Mouse (Mus musculus): ENCODE data around the gene Fbxo47. TPM values are rescaled to one million over a fixed set of nuclear protein-coding genes. Genes with fewer than 3 reads are reported as not detected.

Fbxo47 gene
- total and polyA plus RNA-seq, 3 experiments = 0.73 to 1.2 TPM; not detected in 1

DNA sequence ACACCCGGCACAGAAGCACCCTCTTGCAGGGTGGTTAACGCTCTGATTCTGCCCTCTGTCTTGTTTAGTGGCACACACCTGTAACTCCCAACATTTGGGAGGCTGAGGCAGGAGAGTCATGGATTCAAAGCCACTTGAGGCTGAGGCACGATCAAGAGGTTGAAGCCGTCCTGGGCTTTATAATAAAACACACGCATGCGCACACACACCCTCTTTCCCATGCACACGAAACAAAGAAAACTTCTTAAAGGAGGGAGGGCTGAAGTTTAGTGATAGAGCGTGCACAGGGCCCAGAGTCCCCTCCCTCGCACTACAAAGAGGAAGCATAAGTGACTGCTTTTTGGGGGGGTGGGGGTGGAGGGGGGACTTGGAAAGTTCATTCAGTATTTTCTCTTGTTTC is 58.0 kb downstream of the Fbxo47 start:
- H3K36me3 ChIP-seq (ENCODE audit: control insufficient read depth in 1 of 2, insufficient read depth in 2 of 2, low read length in 2 of 2) = peaks cover 1 to 4% of the 10 kb centered on the region in 2 experiments
- TF ChIP-seq MAX (IDR thresholded peaks at IDR 0.05; ENCODE audit: low read length) (0 out of 2 replicates have a peak, but pooled peaks have one; percentile 32), NRF1 (IDR thresholded peaks at IDR 0.05; ENCODE audit: insufficient read depth, low read depth, low read length, poor library complexity, severe bottlenecking) (peak; percentile 84), RAD21 (IDR thresholded peaks at IDR 0.05; ENCODE audit: low read depth, low read length) (no peak), CHD2 (IDR thresholded peaks at IDR 0.05; ENCODE audit: low read length) (no peak), MYB (IDR thresholded peaks at IDR 0.05; ENCODE audit: low read depth, low read length) (no peak), NELFE (IDR thresholded peaks at IDR 0.05; ENCODE audit: low read depth, low read length) (0 out of 2 replicates have a peak, but pooled peaks have one; percentile 43), MAZ (IDR thresholded peaks at IDR 0.05; ENCODE audit: low read depth, low read length) (peak; percentile 65; the same call in 1 of the 2 replicates), ZC3H11A (IDR thresholded peaks at IDR 0.05; ENCODE audit: low read depth, low read length) (peak; percentile 22; the same call in 1 of the 2 replicates)
- H3K27ac ChIP-seq (ENCODE audit: control insufficient read depth, low read depth, low read length) = peak overlapping the region; percentile 65
- H3K9me3 ChIP-seq (replicated peaks; ENCODE audit: insufficient read depth, low read length) = no peaks in the 10 kb centered on the region
- H3K9ac ChIP-seq (ENCODE audit: control insufficient read depth, low read depth, low read length, poor library complexity, severe bottlenecking) = peak overlapping the region; percentile 49
- no peaks in the 10 kb centered on the region for H3K79me2 ChIP-seq (ENCODE audit: control insufficient read depth, insufficient read depth, low read length, poor library complexity)
- peak overlapping the region; percentile 22 to 23; a peak in 3 of 4 replicates for H3K4me3 ChIP-seq (ENCODE audit: control insufficient read depth in 1 of 2, insufficient read depth in 1 of 2, low read depth in 2 of 2, low read length in 2 of 2)
- H3K27me3 ChIP-seq (ENCODE audit: control insufficient read depth in 1 of 2, insufficient read depth in 2 of 2, low read length in 2 of 2) = no peaks in the 10 kb centered on the region
- peaks cover 11 to 19% of the 10 kb centered on the region in 2 experiments for H3K4me1 ChIP-seq (ENCODE audit: control insufficient read depth in 1 of 2, insufficient read depth in 2 of 2, low read length in 2 of 2)
- DNase-seq (ENCODE audit: low read depth, low spot score) = peak; percentile 81

DNA sequence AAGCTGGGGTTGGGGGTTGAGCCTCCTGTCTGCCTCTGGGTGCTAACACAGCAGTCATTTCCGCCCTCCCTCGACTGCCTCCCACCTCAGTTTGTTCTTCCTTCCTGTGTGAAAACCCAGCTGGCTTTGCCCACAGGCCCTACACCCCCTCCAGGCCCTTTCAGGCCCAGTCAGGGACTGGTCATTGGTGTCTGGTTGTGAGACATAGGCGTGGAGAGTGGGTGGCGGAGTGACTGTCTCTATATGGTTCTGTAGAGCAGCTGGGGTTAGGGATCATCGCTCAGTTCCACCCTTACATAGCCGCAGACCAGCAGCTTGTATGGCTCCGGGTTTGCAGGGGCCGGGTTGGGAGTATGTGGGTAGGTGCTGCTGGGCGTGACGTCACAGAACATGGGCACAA is 58.7 kb downstream of the Fbxo47 start:
- no peak for DNase-seq (ENCODE audit: low read depth, low spot score)
- Histone ChIP-seq H3K4me3 (ENCODE audit: control insufficient read depth in 1 of 2, insufficient read depth in 1 of 2, low read depth in 2 of 2, low read length in 2 of 2) (no peak overlapping the region), H3K36me3 (ENCODE audit: control insufficient read depth in 1 of 2, insufficient read depth in 2 of 2, low read length in 2 of 2) (peaks cover 1 to 4% of the 10 kb centered on the region in 2 experiments), H3K9ac (ENCODE audit: control insufficient read depth, low read depth, low read length, poor library complexity, severe bottlenecking) (no peak overlapping the region), H3K27ac (ENCODE audit: control insufficient read depth, low read depth, low read length) (no peak overlapping the region), H3K4me1 (ENCODE audit: control insufficient read depth in 1 of 2, insufficient read depth in 2 of 2, low read length in 2 of 2) (peaks cover 11 to 19% of the 10 kb centered on the region in 2 experiments), H3K79me2 (ENCODE audit: control insufficient read depth, insufficient read depth, low read length, poor library complexity) (no peaks in the 10 kb centered on the region), H3K9me3 (replicated peaks; ENCODE audit: insufficient read depth, low read length) (no peaks in the 10 kb centered on the region), H3K27me3 (ENCODE audit: control insufficient read depth in 1 of 2, insufficient read depth in 2 of 2, low read length in 2 of 2) (no peaks in the 10 kb centered on the region)
- TF ChIP-seq HCFC1 (IDR thresholded peaks at IDR 0.05; ENCODE audit: low read depth, low read length) (no peak), ZKSCAN1 (IDR thresholded peaks at IDR 0.05; ENCODE audit: low read depth, low read length) (no peak), NRF1 (IDR thresholded peaks at IDR 0.05; ENCODE audit: insufficient read depth, low read depth, low read length, poor library complexity, severe bottlenecking) (no peak), GATA1 (IDR thresholded peaks at IDR 0.05; ENCODE audit: low read depth, low read length) (no peak), MEF2A (IDR thresholded peaks at IDR 0.05; ENCODE audit: extremely low read depth, insufficient replicate concordance, low read depth, low read length, poor library complexity, severe bottlenecking) (no peak), KAT2A (conservative IDR thresholded peaks at IDR 0.05; ENCODE audit: low read depth, low read length) (no peak)

DNA sequence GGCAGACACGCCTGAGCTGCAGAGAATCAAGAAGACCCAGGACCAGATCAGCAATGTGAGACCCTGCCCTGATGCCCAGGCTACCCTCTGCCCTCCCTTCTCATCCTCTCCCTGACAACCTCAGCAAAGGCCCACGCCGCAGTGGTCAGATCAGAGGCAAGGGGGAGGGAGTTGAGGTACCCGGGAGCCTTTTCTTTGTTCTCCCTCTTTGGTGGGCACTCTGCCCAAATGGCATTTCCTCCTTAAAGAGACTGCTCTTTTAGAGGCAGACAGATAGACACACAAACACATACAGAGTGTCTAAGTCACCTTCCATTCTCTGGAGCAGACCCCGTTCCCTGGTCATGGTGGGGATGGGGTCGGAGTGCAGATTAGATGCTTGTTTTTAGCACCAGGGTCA is 59.1 kb downstream of the Fbxo47 start:
- H3K4me3 ChIP-seq (ENCODE audit: control insufficient read depth in 1 of 2, insufficient read depth in 1 of 2, low read depth in 2 of 2, low read length in 2 of 2) = no peak overlapping the region
- H3K9me3 ChIP-seq (replicated peaks; ENCODE audit: insufficient read depth, low read length) = no peaks in the 10 kb centered on the region
- H3K27me3 ChIP-seq (ENCODE audit: control insufficient read depth in 1 of 2, insufficient read depth in 2 of 2, low read length in 2 of 2) = no peaks in the 10 kb centered on the region
- no peak overlapping the region for H3K9ac ChIP-seq (ENCODE audit: control insufficient read depth, low read depth, low read length, poor library complexity, severe bottlenecking)
- peaks cover 11 to 19% of the 10 kb centered on the region in 2 experiments for H3K4me1 ChIP-seq (ENCODE audit: control insufficient read depth in 1 of 2, insufficient read depth in 2 of 2, low read length in 2 of 2)
- peaks cover 1 to 4% of the 10 kb centered on the region in 2 experiments for H3K36me3 ChIP-seq (ENCODE audit: control insufficient read depth in 1 of 2, insufficient read depth in 2 of 2, low read length in 2 of 2)
- no peaks in the 10 kb centered on the region for H3K79me2 ChIP-seq (ENCODE audit: control insufficient read depth, insufficient read depth, low read length, poor library complexity)
- TF ChIP-seq ZMIZ1 (IDR thresholded peaks at IDR 0.05; ENCODE audit: low read depth, low read length) = no peak
- no peak for TF ChIP-seq MXI1 (IDR thresholded peaks at IDR 0.05; ENCODE audit: low read depth, low read length)
- no peak for TF ChIP-seq TAL1 (IDR thresholded peaks at IDR 0.05; ENCODE audit: low read length)
- DNase-seq (ENCODE audit: low read depth, low spot score) = no peak
- no peak overlapping the region for H3K27ac ChIP-seq (ENCODE audit: control insufficient read depth, low read depth, low read length)

Measured in MEL (cell line).